Mouse (Mus musculus): ENCODE data around the gene 1700093K21Rik. TPM values are rescaled to one million over a fixed set of nuclear protein-coding genes. Genes with fewer than 3 reads are reported as not detected.

The 1700093K21Rik gene
- not detected in 2 replicates for polyA plus RNA-seq (2012)

DNA sequence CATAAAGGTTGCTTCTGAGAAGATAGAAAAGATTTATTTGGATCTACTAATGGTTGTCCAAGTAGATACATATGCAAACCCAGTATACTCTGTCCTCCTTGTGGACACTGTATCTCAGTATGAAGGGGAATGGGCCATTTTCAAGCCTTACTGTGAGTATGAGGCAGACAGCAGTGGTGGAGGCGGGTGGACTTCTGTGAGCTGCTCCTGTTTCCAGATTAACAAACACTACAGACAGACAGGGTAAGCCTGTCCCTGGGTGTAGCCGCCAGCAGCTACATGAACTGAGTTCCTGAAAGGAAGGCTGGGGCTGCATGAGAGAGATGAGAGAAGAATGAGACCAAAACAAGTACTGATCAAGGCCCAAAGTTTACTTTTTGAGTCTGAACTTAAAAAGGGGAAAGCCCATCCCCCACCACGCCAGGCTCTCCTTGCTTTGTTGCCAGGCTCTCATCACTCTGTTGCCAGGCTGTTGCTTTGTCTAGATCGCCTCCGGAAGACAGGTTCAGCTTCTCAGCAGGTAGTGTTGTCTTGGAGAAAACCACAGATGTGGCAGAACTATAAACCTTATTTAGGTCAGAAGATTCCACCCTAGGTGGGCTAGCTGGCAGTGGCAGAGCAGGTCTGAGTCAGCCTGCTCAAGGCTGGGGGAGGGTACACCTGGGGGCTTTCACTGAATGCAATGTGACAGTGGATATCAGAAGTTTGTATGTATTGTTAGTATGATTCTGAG is at the start of gene 1700093K21Rik:
1700093K21Rik (minus strand) TSS at position 683 of the 733 bp plus-strand sequence.
- TF ChIP-seq GATA1 (IDR thresholded peaks at IDR 0.05; ENCODE audit: low read length) = no peak

DNA sequence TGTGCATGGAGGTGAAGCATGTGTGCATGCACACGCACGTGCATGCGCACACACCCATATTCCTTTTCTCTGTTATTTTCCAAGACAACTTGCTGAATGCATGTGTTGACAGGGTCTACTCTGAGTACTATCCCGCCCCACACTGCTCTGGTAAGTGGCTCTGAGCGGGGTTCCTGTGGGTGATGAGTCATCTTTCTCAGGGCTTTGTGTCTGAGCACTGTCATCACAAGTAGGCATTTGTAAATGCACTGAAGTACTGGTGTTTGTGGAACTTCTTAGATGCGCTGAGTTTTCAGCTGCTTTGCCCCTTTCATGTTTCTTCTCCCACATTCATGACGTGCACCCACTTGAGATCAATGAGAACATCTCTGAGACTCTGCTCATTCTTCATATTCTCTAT is 49.2 kb upstream of the 1700093K21Rik start:
- TF ChIP-seq GATA1 (IDR thresholded peaks at IDR 0.05; ENCODE audit: low read length) = no peak

DNA sequence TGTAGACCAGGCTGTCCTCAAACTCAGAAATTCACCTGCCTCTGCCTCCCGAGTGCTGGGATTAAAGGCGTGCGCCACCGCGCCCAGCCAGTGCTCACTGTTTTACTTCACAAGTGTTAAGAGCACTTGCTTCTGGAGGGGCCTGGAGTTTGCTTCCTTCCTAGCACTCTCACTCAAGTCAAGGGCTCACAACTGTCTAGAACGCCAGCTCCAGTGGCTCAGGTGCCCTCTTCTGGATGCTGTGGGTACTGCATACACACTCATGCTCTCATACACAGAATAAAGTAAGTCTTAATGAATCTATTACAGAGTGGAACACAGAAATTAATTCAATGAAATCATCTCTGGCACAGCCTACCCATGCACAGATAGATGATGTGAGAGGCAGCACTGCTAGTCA is 44.8 kb upstream of the 1700093K21Rik start:
- TF ChIP-seq GATA1 (IDR thresholded peaks at IDR 0.05; ENCODE audit: low read length) = no peak

- no peak for TF ChIP-seq GATA1 (IDR thresholded peaks at IDR 0.05; ENCODE audit: low read length)
Observed at GRCm38 (mm10) chr11:23557039-23557630, 36.2 kb upstream of the 1700093K21Rik start.

DNA sequence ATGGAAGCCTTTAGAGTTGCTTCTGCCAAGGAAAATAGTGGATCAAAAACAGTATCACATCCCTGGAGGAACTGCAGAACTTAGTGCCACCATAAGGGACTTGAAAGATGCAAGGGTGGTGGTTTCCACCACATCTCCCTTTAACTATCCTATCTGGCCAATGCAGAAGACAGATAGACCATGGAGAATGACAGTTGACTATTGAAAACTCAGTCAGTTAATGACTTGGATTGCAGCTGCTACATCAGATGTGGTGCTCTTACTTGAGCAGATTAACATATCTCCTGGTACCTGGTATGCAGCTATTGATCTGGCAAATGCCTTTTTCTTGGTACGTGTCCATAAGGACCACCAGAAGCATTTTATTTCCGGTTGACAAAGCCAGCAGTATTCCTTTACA is 16.5 kb upstream of the 1700093K21Rik start:
- no peak for TF ChIP-seq GATA1 (IDR thresholded peaks at IDR 0.05; ENCODE audit: low read length)

GRCm38 (mm10) chr11:23518981-23519380 is 2.0 kb downstream of the 1700093K21Rik start:
- no peak for TF ChIP-seq GATA1 (IDR thresholded peaks at IDR 0.05; ENCODE audit: low read length)

DNA sequence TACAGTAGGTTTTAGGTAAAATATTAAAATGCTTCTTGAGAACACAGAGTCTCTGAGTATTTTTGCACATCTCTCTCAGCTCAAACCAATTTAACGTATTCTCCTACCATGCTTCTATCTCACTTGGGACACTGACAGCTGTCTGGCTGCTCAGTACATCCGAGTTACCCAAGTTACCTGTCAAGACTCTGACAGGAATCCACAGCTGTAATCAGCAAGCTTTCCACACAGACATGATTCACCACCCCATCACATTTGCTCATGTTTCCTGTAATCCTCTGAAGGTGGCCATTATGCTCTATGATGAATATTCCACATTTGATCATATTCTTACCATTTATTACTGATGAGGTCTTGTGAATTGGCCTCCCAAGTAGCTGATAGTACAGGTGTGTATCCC is 5.6 kb downstream of the 1700093K21Rik start:
- no peak for TF ChIP-seq GATA1 (IDR thresholded peaks at IDR 0.05; ENCODE audit: low read length)

GRCm38 (mm10) chr11:23498609-23499008 is 22.3 kb downstream of the 1700093K21Rik start:
- no peak for TF ChIP-seq GATA1 (IDR thresholded peaks at IDR 0.05; ENCODE audit: low read length)

DNA sequence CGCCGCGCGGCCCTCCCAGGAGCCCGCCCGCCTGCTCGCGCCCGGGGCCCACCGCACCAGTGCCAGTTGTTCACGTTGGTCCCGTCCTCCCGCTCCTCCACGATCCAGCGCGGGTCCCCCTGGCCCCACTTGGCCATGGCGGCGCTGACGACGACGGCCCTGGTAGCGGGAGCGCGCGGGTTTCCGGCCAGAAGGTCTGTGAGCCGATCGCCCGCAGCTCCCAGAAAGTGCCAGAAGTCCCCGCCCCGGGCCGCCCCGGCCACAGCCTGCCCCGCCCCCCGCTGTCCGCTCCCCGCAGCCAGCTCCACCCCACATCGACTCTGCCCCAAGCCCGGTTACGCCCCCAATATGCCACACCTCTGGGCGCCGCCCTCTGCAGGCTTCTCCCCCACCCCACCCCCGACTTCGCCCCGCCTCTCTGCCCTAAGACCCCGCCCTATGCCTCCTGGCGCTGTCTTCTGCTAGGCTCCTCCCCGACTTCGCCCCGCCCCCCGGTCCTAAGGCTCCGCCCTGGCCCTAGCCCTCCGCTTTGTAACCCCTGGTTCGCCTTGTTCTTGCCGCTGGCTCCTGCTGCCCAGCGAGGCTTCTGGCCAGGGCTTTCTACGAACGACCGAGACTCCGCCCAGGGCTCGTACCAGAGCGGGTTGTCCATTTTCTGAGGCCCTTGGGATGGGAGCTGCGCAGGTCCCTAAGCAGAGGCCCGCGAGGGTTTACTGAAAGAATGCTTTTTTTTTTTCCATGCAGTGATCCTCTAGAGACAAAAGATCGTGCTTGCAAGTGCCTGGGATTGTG is 23.0 kb downstream of the 1700093K21Rik start, which contains the start of gene Ahsa2:
Ahsa2 (minus strand) TSS at position 313 of the 792 bp plus-strand sequence.
- no peak for TF ChIP-seq GATA1 (IDR thresholded peaks at IDR 0.05; ENCODE audit: low read length)

- TF ChIP-seq GATA1 (IDR thresholded peaks at IDR 0.05; ENCODE audit: low read length) = no peak
Observed at GRCm38 (mm10) chr11:23497335-23497717, 23.6 kb downstream of the 1700093K21Rik start.

DNA sequence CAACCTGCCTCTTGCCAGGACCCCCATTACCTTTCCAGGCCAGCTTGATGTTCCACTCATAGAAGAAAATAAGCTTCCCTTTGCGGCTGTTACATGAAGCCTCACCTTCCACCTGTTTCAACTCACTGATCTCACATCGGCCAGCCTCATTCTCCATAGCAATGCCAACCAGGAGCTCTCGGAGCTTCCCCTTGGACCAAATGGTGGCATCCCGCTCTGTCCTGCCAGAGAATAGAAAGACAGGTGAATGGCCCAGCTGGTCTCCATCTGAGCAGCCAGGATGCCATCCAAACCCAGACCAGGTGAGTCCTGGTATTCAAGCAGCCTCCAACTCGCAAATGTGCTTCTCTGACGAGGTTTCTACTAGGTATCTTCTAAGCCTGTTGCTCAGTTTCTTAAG is 24.3 kb downstream of the 1700093K21Rik start:
- no peak for TF ChIP-seq GATA1 (IDR thresholded peaks at IDR 0.05; ENCODE audit: low read length)

GRCm38 (mm10) chr11:23495231-23495630 is 25.7 kb downstream of the 1700093K21Rik start:
- TF ChIP-seq GATA1 (IDR thresholded peaks at IDR 0.05; ENCODE audit: low read length) = no peak

GRCm38 (mm10) chr11:23492048-23492790 is 28.7 kb downstream of the 1700093K21Rik start:
- no peak for TF ChIP-seq GATA1 (IDR thresholded peaks at IDR 0.05; ENCODE audit: low read length)

DNA sequence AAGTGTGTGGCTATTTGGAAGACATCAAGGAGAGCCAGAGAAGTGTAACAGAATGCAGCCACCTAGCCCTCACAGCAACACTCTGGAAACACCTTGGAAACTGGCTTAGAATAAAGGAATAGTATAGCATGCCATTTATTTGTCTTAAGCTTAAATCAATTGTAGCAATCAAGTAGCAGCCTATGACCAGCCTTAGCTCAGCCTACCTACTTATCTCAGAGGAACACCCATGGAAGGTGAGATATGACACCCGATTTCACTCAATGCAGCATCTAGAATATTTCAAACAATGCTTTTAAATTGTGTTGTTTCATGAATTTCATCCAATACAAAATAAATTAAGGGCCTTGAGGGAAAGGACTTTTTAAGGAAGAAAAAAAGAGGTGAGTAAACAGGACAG is 31.0 kb downstream of the 1700093K21Rik start:
- TF ChIP-seq GATA1 (IDR thresholded peaks at IDR 0.05; ENCODE audit: low read length) = no peak

Other genes starting within 250 kb of the 1700093K21Rik start
- 1.1 and 2.3 TPM in 2 replicates for gene Usp34, start 214.3 kb downstream of the 1700093K21Rik start, polyA plus RNA-seq (2012)
- gene Ahsa2, start 23.1 kb downstream of the 1700093K21Rik start, polyA plus RNA-seq (2012) = 18.8 and 25.6 TPM in 2 replicates
- 4.6 and 9.1 TPM in 2 replicates for gene 0610010F05Rik, start 112.5 kb upstream of the 1700093K21Rik start, polyA plus RNA-seq (2012)
- gene Pus10, start 144.5 kb upstream of the 1700093K21Rik start, polyA plus RNA-seq (2012) = 4.2 TPM in 2 replicates
- 15.0 and 23.2 TPM in 2 replicates for gene Pex13, start 144.8 kb upstream of the 1700093K21Rik start, polyA plus RNA-seq (2012)
- 0.03 and 0.06 TPM in 2 replicates for gene Rel, start 249.8 kb upstream of the 1700093K21Rik start, polyA plus RNA-seq (2012)